Mouse (Mus musculus) lung, postnatal 0 days (tissue): ENCODE results near the gene Atxn7l1.

Experiments
- CTCF ChIP-seq: IDR thresholded peaks from 2 replicates; pipeline ENCODE4 v1.5.1; 2016; ENCODE audit warnings: antibody characterized with exemption, mild to moderate bottlenecking
- EP300 ChIP-seq: IDR thresholded peaks from 2 replicates; pipeline ENCODE4 v1.6.1; 2016; ENCODE audit warnings: antibody characterized with exemption, mild to moderate bottlenecking, control low read depth

DNA sequence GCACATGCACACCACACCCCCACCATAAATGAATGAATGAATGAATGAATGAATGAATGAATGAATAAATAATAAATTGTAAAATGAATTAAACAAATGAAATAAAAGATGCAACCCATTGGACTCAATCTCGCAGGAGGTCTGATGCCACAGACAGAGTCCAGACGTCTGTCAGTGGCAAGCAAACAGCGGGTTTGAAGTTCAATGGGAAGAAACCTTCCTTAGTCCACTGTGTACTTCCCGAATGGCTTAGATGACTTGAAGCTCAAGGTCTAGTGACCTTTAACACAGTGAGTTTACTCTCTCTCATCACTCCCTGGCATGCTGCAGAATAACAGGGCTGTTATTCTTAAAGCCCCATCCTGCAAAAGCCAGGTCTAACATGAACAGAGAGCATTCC, 57.8 kb downstream of the Atxn7l1 start:
- no peak for TF ChIP-seq EP300
- TF ChIP-seq CTCF: no peak
